Mouse (Mus musculus) CH12.LX (cell line): ENCODE measurements around the gene Dph1.

Source experiments
- CTCF ChIP-seq, 2 experiments: IDR thresholded peaks in 1 of 2; conservative IDR thresholded peaks in 1 of 2; 2 replicates each; pipeline ENCODE4 v1.5.1; 2011 to 2012; ENCODE audit warnings: low read depth in 2 of 2, low read length in 2 of 2, improper control_type of control experiment in 1 of 2, inconsistent platforms in 1 of 2, mild to moderate bottlenecking in 1 of 2, moderate library complexity in 1 of 2
- MAFK ChIP-seq: IDR thresholded peaks from 2 replicates; pipeline ENCODE4 v1.6.1; 2011; ENCODE audit warnings: low read length, improper control_type of control experiment; ENCODE audit not compliant: insufficient replicate concordance
- MAZ ChIP-seq: IDR thresholded peaks from 2 replicates; pipeline ENCODE4 v1.6.1; 2012; ENCODE audit warnings: low read depth, mild to moderate bottlenecking, inconsistent platforms, low read length, improper control_type of control experiment, moderate library complexity
- MXI1 ChIP-seq: IDR thresholded peaks from 2 replicates; pipeline ENCODE4 v1.6.1; 2011; ENCODE audit warnings: mild to moderate bottlenecking, low read depth, low read length, improper control_type of control experiment
- NELFE ChIP-seq: IDR thresholded peaks from 2 replicates; pipeline ENCODE4 v1.6.1; 2011; ENCODE audit warnings: low read depth, low read length, improper control_type of control experiment
- NRF1 ChIP-seq: IDR thresholded peaks from 2 replicates; pipeline ENCODE4 v1.6.1; 2014; ENCODE audit warnings: low read depth, mild to moderate bottlenecking, inconsistent platforms, low read length, improper control_type of control experiment, moderate library complexity
- POLR2AphosphoS2 ChIP-seq: IDR thresholded peaks from 2 replicates; pipeline ENCODE4 v1.6.1; 2011; ENCODE audit warnings: low read depth, low read length, improper control_type of control experiment

DNA sequence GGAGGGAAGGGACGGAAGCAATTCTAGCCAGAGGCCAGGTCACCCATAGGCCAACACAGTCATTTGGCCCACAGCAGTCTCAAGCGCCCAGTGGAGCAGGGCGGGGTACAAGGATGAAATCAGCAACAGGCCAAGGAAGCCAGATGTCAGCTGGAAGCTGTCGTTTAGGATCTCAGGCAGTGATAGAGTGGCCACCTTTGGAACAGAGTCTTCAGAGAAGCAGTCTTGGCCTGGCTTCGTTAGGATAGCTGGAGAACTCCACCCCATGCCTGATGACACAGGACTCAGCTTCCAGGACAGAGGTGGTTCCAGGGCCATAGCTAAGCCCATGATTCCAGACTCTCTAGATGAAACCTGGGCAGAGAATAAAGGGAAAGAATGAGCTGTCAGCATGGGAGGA lies 50.6 kb downstream of the Dph1 start:
- TF ChIP-seq NELFE (no peak), NRF1 (no peak), MAZ (no peak), MAFK (no peak), CTCF (conservative IDR thresholded peaks at IDR 0.05 in 1 of 2, IDR thresholded peaks at IDR 0.05 in 1 of 2; ENCODE audit: low read depth in 2 of 2, low read length in 2 of 2) (no peak), MXI1 (no peak), POLR2AphosphoS2 (no peak)
